Mouse (Mus musculus): Measurements from ENCODE around the gene Adam19. TPM values are rescaled to one million over a fixed set of nuclear protein-coding genes. Genes with fewer than 3 reads are reported as not detected.

Gene Adam19
- total and polyA plus RNA-seq, 3 experiments: 3.0 to 9.0 (median 4.5) TPM

GRCm38 (mm10) chr11:46067371-46068060 lies 11.7 kb downstream of the Adam19 start:
- Histone ChIP-seq H3K4me2 (ENCODE audit: insufficient read depth, low read depth, poor library complexity, severe bottlenecking) (no peak overlapping the region), H3K27ac (ENCODE audit: insufficient read depth, low read depth) (no peak overlapping the region), H3K9ac (ENCODE audit: insufficient read depth, low read depth) (no peak overlapping the region), H3K27me3 (replicated peaks) (no peaks in the 10 kb centered on the region), H3K4me1 (ENCODE audit: control insufficient read depth in 1 of 2, insufficient read depth in 2 of 2) (peaks cover 0 to 39% of the 10 kb centered on the region in 2 experiments; a peak in 2 of 4 replicates), H3K36me3 (replicated peaks in 1 of 2; ENCODE audit: control insufficient read depth in 1 of 2, insufficient read depth in 1 of 2, low read length in 1 of 2) (no peaks in the 10 kb centered on the region), H3K9me3 (replicated peaks; ENCODE audit: low read length) (no peaks in the 10 kb centered on the region), H3K4me3 (replicated peaks in 1 of 3; ENCODE audit: low read depth in 2 of 3, low read length in 2 of 3, poor library complexity in 1 of 3) (no peak overlapping the region), H3K79me2 (replicated peaks; ENCODE audit: control insufficient read depth, extremely low read depth, insufficient read depth, poor library complexity, severe bottlenecking) (no peaks in the 10 kb centered on the region)
- no peak for TF ChIP-seq SIN3A (IDR thresholded peaks at IDR 0.05; ENCODE audit: low read length)
- dilution Hi-C loops (cut with MboI; ENCODE audit: extremely low pct_ligation_motif_present, extremely low pct_unique_long_range_greater_than_20kb, low sequenced_read_pairs) (no loop called here), in situ Hi-C loops (cut with MboI; ENCODE audit: low pct_ligation_motif_present, low pct_unique_long_range_greater_than_20kb, low sequenced_read_pairs) (no loop called here)
- DNase-seq (ENCODE audit: extremely low read depth): no peak

GRCm38 (mm10) chr11:46068756-46069407 lies 13.1 kb downstream of the Adam19 start:
- Histone ChIP-seq H3K36me3 (replicated peaks in 1 of 2; ENCODE audit: control insufficient read depth in 1 of 2, insufficient read depth in 1 of 2, low read length in 1 of 2) (no peaks in the 10 kb centered on the region), H3K79me2 (replicated peaks; ENCODE audit: control insufficient read depth, extremely low read depth, insufficient read depth, poor library complexity, severe bottlenecking) (no peaks in the 10 kb centered on the region), H3K4me3 (replicated peaks in 1 of 3; ENCODE audit: low read depth in 2 of 3, low read length in 2 of 3, poor library complexity in 1 of 3) (no peak overlapping the region), H3K4me2 (ENCODE audit: insufficient read depth, low read depth, poor library complexity, severe bottlenecking) (no peak overlapping the region), H3K9ac (ENCODE audit: insufficient read depth, low read depth) (no peak overlapping the region), H3K27ac (ENCODE audit: insufficient read depth, low read depth) (no peak overlapping the region), H3K27me3 (replicated peaks) (no peaks in the 10 kb centered on the region), H3K4me1 (ENCODE audit: control insufficient read depth in 1 of 2, insufficient read depth in 2 of 2) (peaks cover 0 to 25% of the 10 kb centered on the region in 2 experiments; a peak in 2 of 4 replicates), H3K9me3 (replicated peaks; ENCODE audit: low read length) (no peaks in the 10 kb centered on the region)
- TF ChIP-seq ELF1 (IDR thresholded peaks at IDR 0.05; ENCODE audit: low read depth, low read length) (peak; percentile 59), NELFE (IDR thresholded peaks at IDR 0.05; ENCODE audit: low read depth, low read length) (no peak)
- in situ Hi-C loops (cut with MboI; ENCODE audit: low pct_ligation_motif_present, low pct_unique_long_range_greater_than_20kb, low sequenced_read_pairs) (no loop called here), dilution Hi-C loops (cut with MboI; ENCODE audit: extremely low pct_ligation_motif_present, extremely low pct_unique_long_range_greater_than_20kb, low sequenced_read_pairs) (no loop called here)
- DNase-seq (ENCODE audit: extremely low read depth): no peak

- Histone ChIP-seq H3K4me2 (ENCODE audit: insufficient read depth, low read depth, poor library complexity, severe bottlenecking) (no peak overlapping the region), H3K27me3 (replicated peaks) (no peaks in the 10 kb centered on the region), H3K36me3 (replicated peaks in 1 of 2; ENCODE audit: control insufficient read depth in 1 of 2, insufficient read depth in 1 of 2, low read length in 1 of 2) (no peaks in the 10 kb centered on the region), H3K9me3 (replicated peaks; ENCODE audit: low read length) (no peaks in the 10 kb centered on the region), H3K4me3 (replicated peaks in 1 of 3; ENCODE audit: low read depth in 2 of 3, low read length in 2 of 3, poor library complexity in 1 of 3) (no peak overlapping the region), H3K4me1 (ENCODE audit: control insufficient read depth in 1 of 2, insufficient read depth in 2 of 2) (peaks cover 0 to 24% of the 10 kb centered on the region in 2 experiments; a peak in 2 of 4 replicates), H3K9ac (ENCODE audit: insufficient read depth, low read depth) (no peak overlapping the region), H3K79me2 (replicated peaks; ENCODE audit: control insufficient read depth, extremely low read depth, insufficient read depth, poor library complexity, severe bottlenecking) (no peaks in the 10 kb centered on the region), H3K27ac (ENCODE audit: insufficient read depth, low read depth) (no peak overlapping the region)
- DNase-seq (ENCODE audit: extremely low read depth): no peak
- in situ Hi-C loops (cut with MboI; ENCODE audit: low pct_ligation_motif_present, low pct_unique_long_range_greater_than_20kb, low sequenced_read_pairs) (no loop called here), dilution Hi-C loops (cut with MboI; ENCODE audit: extremely low pct_ligation_motif_present, extremely low pct_unique_long_range_greater_than_20kb, low sequenced_read_pairs) (no loop called here)
- TF ChIP-seq UBTF (IDR thresholded peaks at IDR 0.05; ENCODE audit: low read depth, low read length) (no peak), E2F4 (IDR thresholded peaks at IDR 0.05; ENCODE audit: insufficient replicate concordance, low read depth, low read length) (no peak), NRF1 (IDR thresholded peaks at IDR 0.05; ENCODE audit: low read depth, low read length) (no peak), MYC (IDR thresholded peaks at IDR 0.05; ENCODE audit: low read depth, low read length) (no peak)
These were observed 13.7 kb downstream of the Adam19 start for GRCm38 (mm10) chr11:46069408-46070003.
